Mouse (Mus musculus): ENCODE measurements at regions not wholly inside any gene's neighbourhood (a gene's known extent, or its start where the extent isn't known, plus 50 kb on each side); places are given as distances from the start of the nearest gene placed in this dataset.

GRCm38 (mm10) chr12:45614074-45614473 is 539.6 kb upstream of the Stxbp6 start:
- Histone ChIP-seq H3K4me2 (ENCODE audit: low read depth, low read length) (no peak overlapping the region), H3K9me3 (ENCODE audit: control insufficient read depth, low read length) (no peaks in the 10 kb centered on the region), H3K4me1 (ENCODE audit: control insufficient read depth, insufficient read depth, low read length) (no peaks in the 10 kb centered on the region), H3K27me3 (replicated peaks; ENCODE audit: control insufficient read depth, insufficient read depth, low read length) (no peaks in the 10 kb centered on the region), H3K9ac (ENCODE audit: low read depth, low read length) (no peak overlapping the region), H3K27ac (ENCODE audit: low read length) (no peak overlapping the region), H3K4me3 (ENCODE audit: low read length) (no peak overlapping the region), H3K36me3 (ENCODE audit: control insufficient read depth, insufficient read depth, low read length) (no peaks in the 10 kb centered on the region)
- no peak for ATAC-seq

GRCm38 (mm10) chr12:45599443-45599842 is 524.9 kb upstream of the Stxbp6 start:
- H3K9me3 ChIP-seq (ENCODE audit: control insufficient read depth, low read length): no peaks in the 10 kb centered on the region
- 67% methylated on average over 3 of the region's 3 CpGs for WGBS
- H3K36me3 ChIP-seq (ENCODE audit: control insufficient read depth, insufficient read depth, low read length): no peaks in the 10 kb centered on the region
- H3K4me2 ChIP-seq (ENCODE audit: low read depth, low read length): no peak overlapping the region
- H3K9ac ChIP-seq (ENCODE audit: low read depth, low read length): no peak overlapping the region
- no peak overlapping the region for H3K27ac ChIP-seq (ENCODE audit: low read length)
- no peak overlapping the region for H3K4me3 ChIP-seq (ENCODE audit: low read length)
- no peaks in the 10 kb centered on the region for H3K4me1 ChIP-seq (ENCODE audit: control insufficient read depth, insufficient read depth, low read length)
- H3K27me3 ChIP-seq (replicated peaks; ENCODE audit: control insufficient read depth, insufficient read depth, low read length): no peaks in the 10 kb centered on the region
- no peak for ATAC-seq

- no peak overlapping the region for H3K4me3 ChIP-seq (ENCODE audit: low read length)
- no peaks in the 10 kb centered on the region for H3K4me1 ChIP-seq (ENCODE audit: control insufficient read depth, insufficient read depth, low read length)
- H3K9me3 ChIP-seq (ENCODE audit: control insufficient read depth, low read length): no peaks in the 10 kb centered on the region
- no peak overlapping the region for H3K4me2 ChIP-seq (ENCODE audit: low read depth, low read length)
- H3K9ac ChIP-seq (ENCODE audit: low read depth, low read length): no peak overlapping the region
- ATAC-seq: no peak
- H3K36me3 ChIP-seq (ENCODE audit: control insufficient read depth, insufficient read depth, low read length): no peaks in the 10 kb centered on the region
- 54% methylated on average over 4 of the region's 4 CpGs for WGBS
- H3K27me3 ChIP-seq (replicated peaks; ENCODE audit: control insufficient read depth, insufficient read depth, low read length): no peaks in the 10 kb centered on the region
- H3K27ac ChIP-seq (ENCODE audit: low read length): no peak overlapping the region
Observed at GRCm38 (mm10) chr12:45597904-45598570, 523.5 kb upstream of the Stxbp6 start.

GRCm38 (mm10) chr12:45594689-45595088 is 520.2 kb upstream of the Stxbp6 start:
- H3K4me1 ChIP-seq (ENCODE audit: control insufficient read depth, insufficient read depth, low read length): no peaks in the 10 kb centered on the region
- ATAC-seq: no peak
- 75% methylated on average over 3 of the region's 3 CpGs for WGBS
- no peaks in the 10 kb centered on the region for H3K9me3 ChIP-seq (ENCODE audit: control insufficient read depth, low read length)
- no peaks in the 10 kb centered on the region for H3K27me3 ChIP-seq (replicated peaks; ENCODE audit: control insufficient read depth, insufficient read depth, low read length)
- H3K4me3 ChIP-seq (ENCODE audit: low read length): no peak overlapping the region
- H3K27ac ChIP-seq (ENCODE audit: low read length): no peak overlapping the region
- H3K4me2 ChIP-seq (ENCODE audit: low read depth, low read length): no peak overlapping the region
- H3K36me3 ChIP-seq (ENCODE audit: control insufficient read depth, insufficient read depth, low read length): no peaks in the 10 kb centered on the region
- H3K9ac ChIP-seq (ENCODE audit: low read depth, low read length): no peak overlapping the region

GRCm38 (mm10) chr12:45590191-45590590 is 515.7 kb upstream of the Stxbp6 start:
- no peaks in the 10 kb centered on the region for H3K9me3 ChIP-seq (ENCODE audit: control insufficient read depth, low read length)
- H3K27me3 ChIP-seq (replicated peaks; ENCODE audit: control insufficient read depth, insufficient read depth, low read length): no peaks in the 10 kb centered on the region
- H3K4me2 ChIP-seq (ENCODE audit: low read depth, low read length): no peak overlapping the region
- H3K4me3 ChIP-seq (ENCODE audit: low read length): no peak overlapping the region
- 86% methylated on average over 2 of the region's 2 CpGs for WGBS
- H3K27ac ChIP-seq (ENCODE audit: low read length): no peak overlapping the region
- no peak for ATAC-seq
- no peak overlapping the region for H3K9ac ChIP-seq (ENCODE audit: low read depth, low read length)
- no peaks in the 10 kb centered on the region for H3K36me3 ChIP-seq (ENCODE audit: control insufficient read depth, insufficient read depth, low read length)
- no peaks in the 10 kb centered on the region for H3K4me1 ChIP-seq (ENCODE audit: control insufficient read depth, insufficient read depth, low read length)

GRCm38 (mm10) chr12:45585763-45586162 is 511.3 kb upstream of the Stxbp6 start:
- Histone ChIP-seq H3K27me3 (replicated peaks; ENCODE audit: control insufficient read depth, insufficient read depth, low read length) (no peaks in the 10 kb centered on the region), H3K36me3 (ENCODE audit: control insufficient read depth, insufficient read depth, low read length) (no peaks in the 10 kb centered on the region), H3K4me2 (ENCODE audit: low read depth, low read length) (no peak overlapping the region), H3K4me3 (ENCODE audit: low read length) (no peak overlapping the region), H3K4me1 (ENCODE audit: control insufficient read depth, insufficient read depth, low read length) (no peaks in the 10 kb centered on the region), H3K9me3 (ENCODE audit: control insufficient read depth, low read length) (no peaks in the 10 kb centered on the region), H3K27ac (ENCODE audit: low read length) (no peak overlapping the region), H3K9ac (ENCODE audit: low read depth, low read length) (no peak overlapping the region)
- ATAC-seq: no peak
- 85% methylated on average over 4 of the region's 4 CpGs for WGBS

GRCm38 (mm10) chr12:45563325-45564030 is 489.0 kb upstream of the Stxbp6 start:
- ATAC-seq: no peak
- Histone ChIP-seq H3K9me3 (ENCODE audit: control insufficient read depth, low read length) (no peaks in the 10 kb centered on the region), H3K4me3 (ENCODE audit: low read length) (no peak overlapping the region), H3K4me1 (ENCODE audit: control insufficient read depth, insufficient read depth, low read length) (no peaks in the 10 kb centered on the region), H3K9ac (ENCODE audit: low read depth, low read length) (no peak overlapping the region), H3K36me3 (ENCODE audit: control insufficient read depth, insufficient read depth, low read length) (no peaks in the 10 kb centered on the region), H3K4me2 (ENCODE audit: low read depth, low read length) (no peak overlapping the region), H3K27me3 (replicated peaks; ENCODE audit: control insufficient read depth, insufficient read depth, low read length) (no peaks in the 10 kb centered on the region), H3K27ac (ENCODE audit: low read length) (no peak overlapping the region)
- 75% methylated on average over 13 of the region's 13 CpGs for WGBS

- Histone ChIP-seq H3K27me3 (replicated peaks; ENCODE audit: control insufficient read depth, insufficient read depth, low read length) (no peaks in the 10 kb centered on the region), H3K4me3 (ENCODE audit: low read length) (no peak overlapping the region), H3K9ac (ENCODE audit: low read depth, low read length) (no peak overlapping the region), H3K36me3 (ENCODE audit: control insufficient read depth, insufficient read depth, low read length) (no peaks in the 10 kb centered on the region), H3K4me1 (ENCODE audit: control insufficient read depth, insufficient read depth, low read length) (no peaks in the 10 kb centered on the region), H3K9me3 (ENCODE audit: control insufficient read depth, low read length) (no peaks in the 10 kb centered on the region), H3K4me2 (ENCODE audit: low read depth, low read length) (no peak overlapping the region), H3K27ac (ENCODE audit: low read length) (no peak overlapping the region)
- WGBS: 58% methylated on average over 1 of the region's 1 CpGs
- ATAC-seq: no peak
Observed at GRCm38 (mm10) chr12:45562637-45563220, 488.2 kb upstream of the Stxbp6 start.

- no peaks in the 10 kb centered on the region for H3K4me1 ChIP-seq (ENCODE audit: control insufficient read depth, insufficient read depth, low read length)
- WGBS: 69% methylated on average over 11 of the region's 11 CpGs
- H3K27ac ChIP-seq (ENCODE audit: low read length): no peak overlapping the region
- no peak overlapping the region for H3K9ac ChIP-seq (ENCODE audit: low read depth, low read length)
- no peak overlapping the region for H3K4me3 ChIP-seq (ENCODE audit: low read length)
- H3K9me3 ChIP-seq (ENCODE audit: control insufficient read depth, low read length): no peaks in the 10 kb centered on the region
- no peak for ATAC-seq
- H3K36me3 ChIP-seq (ENCODE audit: control insufficient read depth, insufficient read depth, low read length): no peaks in the 10 kb centered on the region
- no peaks in the 10 kb centered on the region for H3K27me3 ChIP-seq (replicated peaks; ENCODE audit: control insufficient read depth, insufficient read depth, low read length)
- no peak overlapping the region for H3K4me2 ChIP-seq (ENCODE audit: low read depth, low read length)
Observed at GRCm38 (mm10) chr12:45561889-45562288, 487.4 kb upstream of the Stxbp6 start.
